16 mouse cellular contexts compared by ENCODE assay signal in the genomic region with DNA sequence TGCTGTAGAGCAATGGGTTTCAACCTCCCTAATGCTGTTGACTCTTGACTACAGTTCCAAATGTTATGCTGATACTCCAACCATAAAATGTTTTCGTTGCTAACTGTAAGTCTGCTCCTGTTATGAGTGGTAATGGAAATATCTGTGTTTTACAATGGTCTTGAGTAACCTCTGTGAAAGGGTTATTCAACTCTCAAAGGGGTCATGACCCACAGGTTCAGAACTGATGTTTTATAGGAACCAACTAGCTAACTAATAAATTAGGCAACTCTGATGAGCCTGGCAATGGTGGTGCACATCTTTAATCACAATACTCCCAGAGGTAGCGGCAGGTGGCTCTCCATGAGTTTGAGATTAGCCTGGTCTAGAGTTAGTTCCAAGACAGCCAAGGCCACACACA.
"Had no signal": no experiment of that assay in that cellular context is flagged by ENCODE, and none has a peak within 500 bp of the region (broad histone marks: within the 10 kb centered on the region; RNA-seq: fewer than 3 reads in every experiment).

No protein-coding gene starts in this region.

- ATAC-seq: lung, postnatal 0 days; midbrain, embryonic 15.5 days had no signal

- H3K27ac ChIP-seq: lung, embryonic 15.5 days; macrophage; midbrain, embryonic 12.5 days; midbrain, embryonic 15.5 days; neural tube, embryonic 12.5 days had no signal

- H3K4me1 ChIP-seq: lung, embryonic 15.5 days; megakaryocyte, embryonic 14.5 days; neural tube, embryonic 12.5 days had no signal

- H3K4me2 ChIP-seq: lung, embryonic 15.5 days; midbrain, embryonic 12.5 days; midbrain, embryonic 15.5 days; neural tube, embryonic 12.5 days had no signal

- H3K27me3 ChIP-seq: midbrain, embryonic 15.5 days had no signal

- H3K9ac ChIP-seq: lung, embryonic 15.5 days; midbrain, embryonic 12.5 days; midbrain, embryonic 15.5 days; neural tube, embryonic 12.5 days had no signal

- H3K4me3 ChIP-seq: lung, embryonic 15.5 days; megakaryocyte, embryonic 14.5 days; midbrain, embryonic 12.5 days; midbrain, embryonic 15.5 days; neural tube, embryonic 12.5 days had no signal

- H3K9me3 ChIP-seq: lung, embryonic 15.5 days had no signal

- DNase-seq: lung, adult 2 months; lung, postnatal 14 days; lung, postnatal 36 days; right cerebral cortex, postnatal 14 days; right cerebral cortex, postnatal 4 days; spleen, adult 18-20 months; thymus, adult 18-20 months; thymus, postnatal 14 days; thymus, postnatal 36 days had no signal

- H3K36me3 ChIP-seq: lung, embryonic 15.5 days; midbrain, embryonic 12.5 days; midbrain, embryonic 15.5 days; neural tube, embryonic 12.5 days had no signal
